Mouse (Mus musculus) thymus, adult 2 months (tissue): ENCODE data around the gene Fndc3b.

Source experiments
- CTCF ChIP-seq: fragments of 200-500 bp; IDR thresholded peaks from 2 replicates; pipeline ENCODE4 v1.5.1; 2012; ENCODE audit warnings: mild to moderate bottlenecking, control low read depth, low read length, moderate library complexity, borderline replicate concordance; ENCODE audit not compliant: control insufficient read depth, poor library complexity, insufficient read depth; ENCODE audit errors: extremely low read depth
- POLR2A ChIP-seq: fragments of 200-500 bp; IDR thresholded peaks from 2 replicates; pipeline ENCODE4 v1.6.1; 2012; ENCODE audit warnings: mild to moderate bottlenecking, low read length, control low read depth, moderate library complexity; ENCODE audit not compliant: control insufficient read depth, poor library complexity, insufficient read depth; ENCODE audit errors: extremely low read depth

DNA sequence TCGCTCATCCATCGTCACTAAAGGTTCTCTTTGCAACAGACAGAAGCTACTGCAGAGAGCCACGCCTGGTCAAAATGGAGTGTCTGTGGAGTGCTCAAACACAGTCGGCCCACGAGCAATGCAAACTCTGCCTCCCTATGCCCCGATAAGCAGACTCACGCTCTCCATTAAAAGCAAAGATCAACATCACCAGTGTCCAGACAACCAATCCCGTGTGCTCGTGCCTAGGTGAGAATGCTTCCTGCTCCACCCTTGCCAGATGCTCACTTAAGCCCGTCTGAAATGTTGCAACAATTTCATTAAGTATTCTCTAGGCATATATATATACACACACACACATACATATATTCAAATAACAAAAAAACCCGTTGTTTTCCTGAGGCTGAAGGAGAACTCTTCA is 56.1 kb downstream of the Fndc3b start:
- no peak for TF ChIP-seq CTCF
- TF ChIP-seq POLR2A: no peak
